Comparison of ENCODE assay signal across 7 mouse cellular contexts in genomic region chr19:45614928-45615327, GRCm38 (mm10). TPM values are rescaled to one million over a fixed set of nuclear protein-coding genes. Genes with fewer than 3 reads are reported as not detected.
DNase-seq lines count a peak whose midpoint lies in the region; ATAC-seq and TF ChIP-seq lines count a peak whose summit lies in the region.

No protein-coding gene starts in this region.

- no peak overlapping the region for H3K9ac ChIP-seq in heart, postnatal 0 days (replicated peaks; ENCODE audit: low read depth, low read length)
- H3K9ac ChIP-seq in heart, embryonic 11.5 days (ENCODE audit: low read depth, low read length), result no peak overlapping the region

- H3K9me3 ChIP-seq in heart, postnatal 0 days (replicated peaks; ENCODE audit: control insufficient read depth, low read length), result no peaks in the 10 kb centered on the region
- no peaks in the 10 kb centered on the region for H3K9me3 ChIP-seq in heart, embryonic 11.5 days (replicated peaks; ENCODE audit: control insufficient read depth, low read length)

- H3K4me1 ChIP-seq in heart, postnatal 0 days (ENCODE audit: control insufficient read depth, insufficient read depth), result peaks cover 6% of the 10 kb centered on the region
- H3K4me1 ChIP-seq in heart, embryonic 11.5 days (ENCODE audit: control insufficient read depth, insufficient read depth, low read length), result peaks cover 8% of the 10 kb centered on the region

- no peak for DNase-seq in heart, postnatal 0 days (ENCODE audit: low spot score)
- DNase-seq in right cerebral cortex, postnatal 10 days (ENCODE audit: low spot score in 2 of 2), result peak; percentile 67 to 76
- no peak for DNase-seq in right cerebral cortex, postnatal 14 days
- peak; percentile 22 to 33 for DNase-seq in layer of hippocampus, postnatal 36 days
- DNase-seq in gastrocnemius, postnatal 36 days, result no peak

- intact Hi-C loops in gastrocnemius, postnatal 36 days (cut with DNase I), result no loop called here

- no peak for TF ChIP-seq CTCF in heart, postnatal 0 days (IDR thresholded peaks at IDR 0.05; ENCODE audit: low read depth)

- H3K27ac ChIP-seq in heart, postnatal 0 days (ENCODE audit: low read depth), result no peak overlapping the region
- no peak overlapping the region for H3K27ac ChIP-seq in heart, embryonic 11.5 days (ENCODE audit: low read depth, low read length)

- ATAC-seq in heart, postnatal 0 days (ENCODE audit: insufficient read depth, low read depth), result peak; percentile 24; the same call in 1 of the 2 replicates
- ATAC-seq in heart, embryonic 11.5 days (replicated peaks; ENCODE audit: insufficient number of reproducible peaks, low FRiP score, low TSS enrichment), result no peak
- ATAC-seq in CD4-positive, CD25-positive, alpha-beta regulatory T cell, adult 4 months, result no peak

- no peaks in the 10 kb centered on the region for H3K27me3 ChIP-seq in heart, postnatal 0 days (ENCODE audit: control insufficient read depth, insufficient read depth, low read length)
- no peaks in the 10 kb centered on the region for H3K27me3 ChIP-seq in heart, embryonic 11.5 days (ENCODE audit: control insufficient read depth, insufficient read depth, low read length)

- WGBS in heart, postnatal 0 days, result 74% methylated on average over 3 of the region's 3 CpGs
- WGBS in heart, embryonic 11.5 days (ENCODE audit: insufficient replicate concordance), result 67% methylated on average over 3 of the region's 3 CpGs

- H3K4me3 ChIP-seq in heart, postnatal 0 days (ENCODE audit: low read depth, low read length), result no peak overlapping the region
- H3K4me3 ChIP-seq in heart, embryonic 11.5 days (ENCODE audit: low read depth, low read length), result no peak overlapping the region

- no peak overlapping the region for H3K4me2 ChIP-seq in heart, postnatal 0 days (ENCODE audit: low read depth, low read length)
- H3K4me2 ChIP-seq in heart, embryonic 11.5 days, result no peak overlapping the region

- TF ChIP-seq EP300 in heart, postnatal 0 days (IDR thresholded peaks at IDR 0.05; ENCODE audit: low read depth), result no peak

- H3K36me3 ChIP-seq in heart, postnatal 0 days (replicated peaks; ENCODE audit: control insufficient read depth, insufficient read depth, low read length), result no peaks in the 10 kb centered on the region
- H3K36me3 ChIP-seq in heart, embryonic 11.5 days (ENCODE audit: control insufficient read depth, insufficient read depth, low read length), result no peaks in the 10 kb centered on the region

RNA-seq across cellular contexts. Expression of gene Fbxw4, which starts 45.2 kb away (rescaled TPM):
- 43.7 and 53.1 TPM in 2 replicates for total RNA-seq in heart, postnatal 0 days (2014; rRNA removed; ENCODE audit: low replicate concordance)
- polyA plus RNA-seq in heart, postnatal 0 days (2015; fragmentation: Nextera tagmentation; extraction: Ambion mirVana), result 3.0 and 3.6 TPM in 2 replicates
- polyA plus RNA-seq in heart, embryonic 11.5 days (2014; fragmentation: Nextera tagmentation; extraction: Ambion mirVana), result 2.7 and 4.2 TPM in 2 replicates
- 10 to 100 TPM; 33.7 to 34.3 TPM for total RNA-seq in layer of hippocampus, postnatal 36 days (2021)
- 10 to 100 TPM; 11.4 to 15.5 TPM for polyA plus RNA-seq in CD4-positive, CD25-positive, alpha-beta regulatory T cell, adult 4 months (2017; shearing (Covaris generic))
- total RNA-seq in gastrocnemius, postnatal 36 days (2021), result 10 to 100 TPM; 22.5 to 22.6 TPM

RNA-seq across cellular contexts. Expression of gene Gm17018, which starts 54.5 kb away (rescaled TPM):
- 7.3 and 33.1 TPM in 2 replicates for total RNA-seq in heart, postnatal 0 days (2014; rRNA removed; ENCODE audit: low replicate concordance)
- 31.0 and 32.4 TPM in 2 replicates for polyA plus RNA-seq in heart, postnatal 0 days (2015; fragmentation: Nextera tagmentation; extraction: Ambion mirVana)
- 32.6 and 35.1 TPM in 2 replicates for polyA plus RNA-seq in heart, embryonic 11.5 days (2014; fragmentation: Nextera tagmentation; extraction: Ambion mirVana)
- 10 to 100 TPM; 52.5 to 66.0 TPM for total RNA-seq in layer of hippocampus, postnatal 36 days (2021)
- polyA plus RNA-seq in CD4-positive, CD25-positive, alpha-beta regulatory T cell, adult 4 months (2017; shearing (Covaris generic)), result 10 to 100 TPM; 56.4 to 76.1 TPM
- total RNA-seq in gastrocnemius, postnatal 36 days (2021), result 10 to 100 TPM; 17.5 to 18.9 TPM

RNA-seq across cellular contexts. Expression of gene Poll, which starts 54.6 kb away (rescaled TPM):
- 12.7 and 16.1 TPM in 2 replicates for total RNA-seq in heart, postnatal 0 days (2014; rRNA removed; ENCODE audit: low replicate concordance)
- polyA plus RNA-seq in heart, postnatal 0 days (2015; fragmentation: Nextera tagmentation; extraction: Ambion mirVana), result 9.3 and 11.0 TPM in 2 replicates
- 13.6 and 13.9 TPM in 2 replicates for polyA plus RNA-seq in heart, embryonic 11.5 days (2014; fragmentation: Nextera tagmentation; extraction: Ambion mirVana)
- 1 to 10 TPM; 8.5 to 9.3 TPM for total RNA-seq in layer of hippocampus, postnatal 36 days (2021)
- polyA plus RNA-seq in CD4-positive, CD25-positive, alpha-beta regulatory T cell, adult 4 months (2017; shearing (Covaris generic)), result 10 to 100 TPM; 21.7 to 37.7 TPM
- 10 to 100 TPM; 13.3 to 14.2 TPM for total RNA-seq in gastrocnemius, postnatal 36 days (2021)

Comparison
In these comparisons a context has a peak if more than half of its experiments do, and no peak if none do; other contexts are left out.
1. DNase-seq: peak in right cerebral cortex, postnatal 10 days (2 of 2) and layer of hippocampus, postnatal 36 days (2 of 2); none in heart, postnatal 0 days (single experiment), right cerebral cortex, postnatal 14 days (single experiment) and gastrocnemius, postnatal 36 days (0 of 2).